ENCODE assay signal across 24 mouse cellular contexts in genomic region chr15:12224239-12224638, GRCm38 (mm10).
"Had no signal": no experiment of that assay in that cellular context is flagged by ENCODE, and none has a peak within 500 bp of the region (broad histone marks: within the 10 kb centered on the region; RNA-seq: fewer than 3 reads in every experiment).

No protein-coding gene starts in this region.

- DNase-seq: gastrocnemius, postnatal 14 days; gastrocnemius, postnatal 36 days; heart, adult 18-20 months; heart, postnatal 14 days; heart, postnatal 36 days; kidney, adult 11 months; kidney, adult 2 months; kidney, adult 9 months; kidney, postnatal 14 days; kidney, postnatal 36 days; layer of hippocampus, adult 9-11 months; layer of hippocampus, postnatal 36 days; left cerebral cortex, postnatal 4 days had no signal

- H3K4me2 ChIP-seq: heart, embryonic 11.5 days; heart, embryonic 13.5 days; heart, embryonic 15.5 days; hindbrain, embryonic 13.5 days; hindbrain, embryonic 15.5 days; kidney, embryonic 15.5 days; limb, embryonic 13.5 days; limb, embryonic 15.5 days had no signal

- H3K36me3 ChIP-seq: heart, embryonic 13.5 days; heart, embryonic 15.5 days; hindbrain, embryonic 13.5 days; hindbrain, embryonic 15.5 days; kidney, embryonic 15.5 days; limb, embryonic 13.5 days; limb, embryonic 15.5 days had no signal

- H3K27me3 ChIP-seq: heart, embryonic 13.5 days; heart, embryonic 15.5 days; hindbrain, embryonic 13.5 days; hindbrain, embryonic 15.5 days; kidney, embryonic 15.5 days; limb, embryonic 13.5 days; limb, embryonic 15.5 days had no signal

- H3K27ac ChIP-seq: hindbrain, embryonic 13.5 days; hindbrain, embryonic 15.5 days; hindbrain, postnatal 0 days; kidney, embryonic 15.5 days; kidney, postnatal 0 days; limb, embryonic 13.5 days; limb, embryonic 15.5 days had no signal

- ATAC-seq: hindbrain, postnatal 0 days; intestine, embryonic 16.5 days had no signal

- H3K9me3 ChIP-seq: heart, embryonic 13.5 days; heart, embryonic 15.5 days; hindbrain, embryonic 13.5 days; hindbrain, embryonic 15.5 days; kidney, embryonic 15.5 days; limb, embryonic 13.5 days; limb, embryonic 15.5 days had no signal

- H3K4me3 ChIP-seq: heart, embryonic 13.5 days; heart, embryonic 15.5 days; hindbrain, embryonic 13.5 days; hindbrain, embryonic 15.5 days; kidney, embryonic 15.5 days; limb, embryonic 13.5 days; limb, embryonic 15.5 days had no signal

- H3K9ac ChIP-seq: heart, embryonic 13.5 days; heart, embryonic 15.5 days; hindbrain, embryonic 13.5 days; hindbrain, embryonic 15.5 days; kidney, embryonic 15.5 days; limb, embryonic 13.5 days; limb, embryonic 15.5 days had no signal
